Mouse (Mus musculus): Measurements from ENCODE around the gene Grip1. TPM values are rescaled to one million over a fixed set of nuclear protein-coding genes. Genes with fewer than 3 reads are reported as not detected.

Gene Grip1
- total and polyA plus RNA-seq, 2 experiments from 2014 or later = 14.3 to 31.2 TPM

- Histone ChIP-seq H3K36me3 (ENCODE audit: insufficient read depth, low read length) (no peaks in the 10 kb centered on the region), H3K27me3 (ENCODE audit: insufficient read depth, low read length) (no peaks in the 10 kb centered on the region), H3K9me3 (ENCODE audit: low read length) (no peaks in the 10 kb centered on the region), H3K9ac (replicated peaks; ENCODE audit: low read length) (no peak overlapping the region), H3K4me3 (ENCODE audit: low read length) (no peak overlapping the region), H3K4me1 (ENCODE audit: insufficient read depth, low read length) (no peaks in the 10 kb centered on the region), H3K4me2 (ENCODE audit: low read depth, low read length) (no peak overlapping the region), H3K27ac (no peak overlapping the region)
- WGBS = 63% methylated on average over 16 of the region's 16 CpGs
- DNase-seq (ENCODE audit: low spot score) (peak; percentile 85), ATAC-seq (peak; percentile 69; the same call in 1 of the 2 replicates)
- peak; percentile 71 for TF ChIP-seq CTCF (IDR thresholded peaks at IDR 0.05; ENCODE audit: low read depth)
Measured at GRCm38 (mm10) chr10:120130621-120131020, 677.0 kb downstream of the Grip1 start.

- Histone ChIP-seq H3K9ac (replicated peaks; ENCODE audit: low read length) (no peak overlapping the region; the same call in 1 of the 2 replicates), H3K9me3 (ENCODE audit: low read length) (no peaks in the 10 kb centered on the region), H3K4me1 (ENCODE audit: insufficient read depth, low read length) (no peaks in the 10 kb centered on the region), H3K36me3 (ENCODE audit: insufficient read depth, low read length) (no peaks in the 10 kb centered on the region), H3K27ac (no peak overlapping the region), H3K4me2 (ENCODE audit: low read depth, low read length) (no peak overlapping the region), H3K4me3 (ENCODE audit: low read length) (no peak overlapping the region), H3K27me3 (ENCODE audit: insufficient read depth, low read length) (no peaks in the 10 kb centered on the region)
- no peak for DNase-seq (ENCODE audit: low spot score)
- ATAC-seq = no peak
- WGBS = 50% methylated on average over 11 of the region's 11 CpGs
- no peak for TF ChIP-seq CTCF (IDR thresholded peaks at IDR 0.05; ENCODE audit: low read depth)
Measured at GRCm38 (mm10) chr10:120133697-120134096, 680.1 kb downstream of the Grip1 start.

DNA sequence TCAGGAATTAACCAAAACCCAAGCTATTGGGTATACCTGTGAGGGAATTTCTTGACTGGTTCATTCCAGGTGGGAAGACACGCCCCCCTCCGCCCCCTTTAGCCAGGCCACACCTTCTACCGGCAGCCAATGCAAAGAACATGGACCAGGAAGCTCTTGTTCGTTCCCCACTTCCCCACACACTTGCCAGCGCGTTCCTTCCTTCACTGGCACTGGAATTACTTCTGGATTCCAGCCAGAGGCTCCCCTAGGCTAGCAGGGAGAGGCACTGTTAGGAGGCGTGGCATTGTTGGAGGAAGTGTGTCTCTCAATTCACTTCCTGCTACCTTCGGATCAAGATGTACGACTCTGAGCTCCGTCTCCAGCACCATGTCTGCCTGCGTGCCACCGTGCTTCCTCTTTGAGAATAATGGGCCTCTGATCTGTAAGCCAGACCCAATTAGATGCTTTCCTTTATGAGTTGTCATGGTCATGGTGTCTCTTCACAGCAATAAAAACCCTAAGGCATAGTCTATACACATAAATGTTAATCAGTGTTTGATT lies 682.5 kb downstream of the Grip1 start:
- no peak for TF ChIP-seq CTCF (IDR thresholded peaks at IDR 0.05; ENCODE audit: low read depth)
- Histone ChIP-seq H3K27me3 (ENCODE audit: insufficient read depth, low read length) (no peaks in the 10 kb centered on the region), H3K9me3 (ENCODE audit: low read length) (no peaks in the 10 kb centered on the region), H3K4me1 (ENCODE audit: insufficient read depth, low read length) (no peaks in the 10 kb centered on the region), H3K9ac (replicated peaks; ENCODE audit: low read length) (no peak overlapping the region), H3K27ac (no peak overlapping the region), H3K36me3 (ENCODE audit: insufficient read depth, low read length) (no peaks in the 10 kb centered on the region), H3K4me3 (ENCODE audit: low read length) (no peak overlapping the region), H3K4me2 (ENCODE audit: low read depth, low read length) (no peak overlapping the region)
- ATAC-seq (no peak), DNase-seq (ENCODE audit: low spot score) (no peak)
- WGBS = 86% methylated on average over 12 of the region's 12 CpGs

Other genes starting within 250 kb of the Grip1 start
- gene Cand1, start 213.8 kb upstream of the Grip1 start, total RNA-seq (2014; rRNA removed) = 117 and 134 TPM in 2 replicates
- gene Cand1, start 213.8 kb upstream of the Grip1 start, polyA plus RNA-seq (2015; fragmentation: Nextera tagmentation; extraction: Ambion mirVana) = 29.6 and 32.7 TPM in 2 replicates

All from hindbrain, postnatal 0 days (tissue).